Mouse (Mus musculus) stomach, embryonic 15.5 days (tissue): ENCODE measurements around the gene Lsr. TPM values are rescaled to one million over a fixed set of nuclear protein-coding genes. Genes with fewer than 3 reads are reported as not detected.

Experiments
- ATAC-seq: fragments of 200-750 bp; cut with Nextera tagmentation; 2 replicates; pipeline ENCODE4 v1.8.0; 2017; ENCODE audit warnings: low read depth, moderate number of reproducible peaks, moderate TSS enrichment; ENCODE audit not compliant: insufficient read depth, low FRiP score
- H3K27ac ChIP-seq: fragments of 300-500 bp; sonication (generic); 2 replicates; pipeline ENCODE4 v1.5.1; 2015; ENCODE audit warnings: mild to moderate bottlenecking, inconsistent platforms
- H3K27me3 ChIP-seq: fragments of 300-500 bp; sonication (generic); replicated peaks from 2 replicates; pipeline ENCODE4 v1.6.1; 2015; ENCODE audit warnings: inconsistent platforms
- H3K36me3 ChIP-seq: fragments of 300-500 bp; sonication (generic); 2 replicates; pipeline ENCODE4 v1.6.1; 2015; ENCODE audit warnings: inconsistent platforms
- H3K4me1 ChIP-seq: fragments of 300-500 bp; sonication (generic); 2 replicates; pipeline ENCODE4 v1.6.1; 2015; ENCODE audit warnings: inconsistent platforms
- H3K4me2 ChIP-seq: fragments of 300-500 bp; sonication (generic); 2 replicates; pipeline ENCODE4 v1.6.1; 2015; ENCODE audit warnings: mild to moderate bottlenecking, inconsistent platforms
- H3K4me3 ChIP-seq: fragments of 300-500 bp; sonication (generic); replicated peaks from 2 replicates; pipeline ENCODE4 v1.5.1; 2015; ENCODE audit warnings: inconsistent platforms
- H3K9ac ChIP-seq: fragments of 300-500 bp; sonication (generic); 2 replicates; pipeline ENCODE4 v1.6.1; 2015; ENCODE audit warnings: inconsistent platforms
- H3K9me3 ChIP-seq: fragments of 300-500 bp; sonication (generic); 2 replicates; pipeline ENCODE4 v1.6.1; 2016; ENCODE audit warnings: inconsistent platforms
- WGBS: fragments of 180-500 bp; shearing (Covaris S2); methylation state at CpG from one replicate; pipeline ENCODE4 v1.1.7; 2015; 5-methylcytosine and 5-hydroxymethylcytosine counted together
- polyA plus RNA-seq: library from polyadenylated mRNA; unstranded; fragments of >200 nt; fragmentation: Nextera tagmentation; extraction: Ambion mirVana; gene quantifications from 2 replicates; pipeline ENCODE4 v1.2.1, GENCODE M21; 2015

The Lsr gene
- polyA plus RNA-seq, 1 experiment from 2014 or later, result 102 TPM

GRCm38 (mm10) chr7:30985357-30985756 is 12.1 kb upstream of the Lsr start:
- H3K36me3 ChIP-seq, result no peaks in the 10 kb centered on the region
- H3K9me3 ChIP-seq, result no peaks in the 10 kb centered on the region
- no peak overlapping the region for H3K4me3 ChIP-seq
- no peak overlapping the region for H3K4me2 ChIP-seq
- no peak overlapping the region for H3K27ac ChIP-seq
- no peaks in the 10 kb centered on the region for H3K4me1 ChIP-seq
- H3K9ac ChIP-seq, result no peak overlapping the region
- WGBS, result 84% methylated on average over 9 of the region's 9 CpGs
- no peaks in the 10 kb centered on the region for H3K27me3 ChIP-seq
- ATAC-seq, result no peak

- WGBS, result 89% methylated on average over 4 of the region's 4 CpGs
Measured at GRCm38 (mm10) chr7:30981703-30982102, 8.4 kb upstream of the Lsr start.

GRCm38 (mm10) chr7:30973501-30974289 is 431 bp upstream of the Lsr start, which contains the start of gene Fam187b:
Gene Fam187b, plus strand, starts transcription at chr7:30973790.
- 0 out of 2 replicates have a peak, but pooled peaks cover 9% of the 10 kb centered on the region for H3K27me3 ChIP-seq
- WGBS, result under 1% methylated on average over 37 of the region's 37 CpGs
- H3K9me3 ChIP-seq, result no peaks in the 10 kb centered on the region
- peak within 1 kb of the TSS; percentile 67 for H3K4me2 ChIP-seq
- H3K9ac ChIP-seq, result peak within 1 kb of the TSS; percentile 39
- peak within 1 kb of the TSS; percentile 51 for H3K4me3 ChIP-seq
- 0 out of 2 replicates have a peak, but pooled peaks cover 6% of the 10 kb centered on the region for H3K4me1 ChIP-seq
- no peaks in the 10 kb centered on the region for H3K36me3 ChIP-seq
- peak; percentile 92 for ATAC-seq
- H3K27ac ChIP-seq, result peak within 1 kb of the TSS; percentile 94

More at GRCm38 (mm10) chr7:30981703-30982102, 8.4 kb upstream of the Lsr start:
- Histone ChIP-seq H3K4me2 (no peak overlapping the region), H3K4me1 (no peaks in the 10 kb centered on the region), H3K27me3 (no peaks in the 10 kb centered on the region), H3K36me3 (no peaks in the 10 kb centered on the region), H3K9ac (no peak overlapping the region), H3K9me3 (no peaks in the 10 kb centered on the region), H3K4me3 (no peak overlapping the region), H3K27ac (no peak overlapping the region)
- ATAC-seq, result no peak

GRCm38 (mm10) chr7:30972426-30973250 is 626 bp downstream of the Lsr start:
- peak; percentile 31 for ATAC-seq
- Histone ChIP-seq H3K36me3 (no peaks in the 10 kb centered on the region), H3K27ac (peak overlapping the region; percentile 73), H3K9me3 (no peaks in the 10 kb centered on the region), H3K4me1 (0 out of 2 replicates have a peak, but pooled peaks cover 6% of the 10 kb centered on the region), H3K9ac (peak overlapping the region; percentile 39), H3K27me3 (0 out of 2 replicates have a peak, but pooled peaks cover 9% of the 10 kb centered on the region), H3K4me2 (peak overlapping the region; percentile 67), H3K4me3 (peak overlapping the region; percentile 51)
- 4% methylated on average over 41 of the region's 41 CpGs for WGBS

GRCm38 (mm10) chr7:30971901-30972300 is 1.4 kb downstream of the Lsr start:
- Histone ChIP-seq H3K9me3 (no peaks in the 10 kb centered on the region), H3K4me1 (0 out of 2 replicates have a peak, but pooled peaks cover 6% of the 10 kb centered on the region), H3K4me3 (peak overlapping the region; percentile 51), H3K9ac (no peak overlapping the region), H3K27me3 (0 out of 2 replicates have a peak, but pooled peaks cover 9% of the 10 kb centered on the region), H3K36me3 (no peaks in the 10 kb centered on the region), H3K4me2 (peak overlapping the region; percentile 67), H3K27ac (no peak overlapping the region)
- no peak for ATAC-seq
- 83% methylated on average over 15 of the region's 15 CpGs for WGBS

- Histone ChIP-seq H3K27ac (no peak overlapping the region), H3K27me3 (0 out of 2 replicates have a peak, but pooled peaks cover 9% of the 10 kb centered on the region), H3K9ac (no peak overlapping the region), H3K4me1 (0 out of 2 replicates have a peak, but pooled peaks cover 6% of the 10 kb centered on the region), H3K4me2 (no peak overlapping the region), H3K36me3 (no peaks in the 10 kb centered on the region), H3K4me3 (no peak overlapping the region), H3K9me3 (no peaks in the 10 kb centered on the region)
- ATAC-seq, result no peak
- 80% methylated on average over 4 of the region's 4 CpGs for WGBS
Measured at GRCm38 (mm10) chr7:30969174-30969573, 4.1 kb downstream of the Lsr start.

GRCm38 (mm10) chr7:30968611-30969010 is 4.7 kb downstream of the Lsr start:
- Histone ChIP-seq H3K27me3 (0 out of 2 replicates have a peak, but pooled peaks cover 8% of the 10 kb centered on the region), H3K36me3 (no peaks in the 10 kb centered on the region)
- WGBS, result 83% methylated on average over 8 of the region's 8 CpGs

GRCm38 (mm10) chr7:30966657-30967056 is 6.6 kb downstream of the Lsr start:
- H3K27ac ChIP-seq, result no peak overlapping the region
- H3K27me3 ChIP-seq, result no peaks in the 10 kb centered on the region
- WGBS, result 81% methylated on average over 3 of the region's 3 CpGs
- H3K36me3 ChIP-seq, result no peaks in the 10 kb centered on the region
- H3K4me2 ChIP-seq, result no peak overlapping the region
- H3K9me3 ChIP-seq, result no peaks in the 10 kb centered on the region
- H3K4me1 ChIP-seq, result no peaks in the 10 kb centered on the region
- no peak for ATAC-seq
- H3K9ac ChIP-seq, result no peak overlapping the region
- no peak overlapping the region for H3K4me3 ChIP-seq

More at GRCm38 (mm10) chr7:30968611-30969010, 4.7 kb downstream of the Lsr start:
- no peak overlapping the region for H3K4me2 ChIP-seq
- H3K9ac ChIP-seq, result no peak overlapping the region
- 0 out of 2 replicates have a peak, but pooled peaks cover 4% of the 10 kb centered on the region for H3K4me1 ChIP-seq
- H3K27ac ChIP-seq, result no peak overlapping the region
- ATAC-seq, result no peak
- H3K4me3 ChIP-seq, result no peak overlapping the region
- H3K9me3 ChIP-seq, result no peaks in the 10 kb centered on the region

GRCm38 (mm10) chr7:30965677-30966076 is 7.6 kb downstream of the Lsr start:
- no peak for ATAC-seq
- Histone ChIP-seq H3K4me2 (no peak overlapping the region), H3K36me3 (no peaks in the 10 kb centered on the region), H3K4me3 (no peak overlapping the region), H3K27ac (no peak overlapping the region), H3K27me3 (no peaks in the 10 kb centered on the region), H3K9me3 (no peaks in the 10 kb centered on the region), H3K9ac (no peak overlapping the region), H3K4me1 (no peaks in the 10 kb centered on the region)
- WGBS, result 83% methylated on average over 14 of the region's 14 CpGs

- H3K4me3 ChIP-seq, result no peak overlapping the region
- H3K9me3 ChIP-seq, result no peaks in the 10 kb centered on the region
- no peak for ATAC-seq
- no peak overlapping the region for H3K9ac ChIP-seq
- no peak overlapping the region for H3K4me2 ChIP-seq
- no peaks in the 10 kb centered on the region for H3K4me1 ChIP-seq
- H3K36me3 ChIP-seq, result no peaks in the 10 kb centered on the region
- 84% methylated on average over 7 of the region's 7 CpGs for WGBS
- no peak overlapping the region for H3K27ac ChIP-seq
- no peaks in the 10 kb centered on the region for H3K27me3 ChIP-seq
Measured at GRCm38 (mm10) chr7:30964366-30964765, 8.9 kb downstream of the Lsr start.

GRCm38 (mm10) chr7:30962862-30963261 is 10.4 kb downstream of the Lsr start:
- Histone ChIP-seq H3K36me3 (no peaks in the 10 kb centered on the region), H3K9me3 (no peaks in the 10 kb centered on the region), H3K4me3 (no peak overlapping the region), H3K4me2 (no peak overlapping the region), H3K9ac (no peak overlapping the region), H3K4me1 (peaks cover 13% of the 10 kb centered on the region), H3K27me3 (no peaks in the 10 kb centered on the region), H3K27ac (no peak overlapping the region)
- 91% methylated on average over 5 of the region's 5 CpGs for WGBS
- no peak for ATAC-seq
